Mouse (Mus musculus): ENCODE measurements around the gene Agrp. TPM values are rescaled to one million over a fixed set of nuclear protein-coding genes. Genes with fewer than 3 reads are reported as not detected.
A peak's percentile ranks its signal among the peaks of the same experiment; 100 is the strongest.
"Not testable (repeated sequence)": the region's sequence is repeated elsewhere in the genome, so short reads cannot be mapped to it uniquely, and the experiment has no call there.

Gene Agrp
- total RNA-seq, 2 experiments from 2014 or later = not detected

DNA sequence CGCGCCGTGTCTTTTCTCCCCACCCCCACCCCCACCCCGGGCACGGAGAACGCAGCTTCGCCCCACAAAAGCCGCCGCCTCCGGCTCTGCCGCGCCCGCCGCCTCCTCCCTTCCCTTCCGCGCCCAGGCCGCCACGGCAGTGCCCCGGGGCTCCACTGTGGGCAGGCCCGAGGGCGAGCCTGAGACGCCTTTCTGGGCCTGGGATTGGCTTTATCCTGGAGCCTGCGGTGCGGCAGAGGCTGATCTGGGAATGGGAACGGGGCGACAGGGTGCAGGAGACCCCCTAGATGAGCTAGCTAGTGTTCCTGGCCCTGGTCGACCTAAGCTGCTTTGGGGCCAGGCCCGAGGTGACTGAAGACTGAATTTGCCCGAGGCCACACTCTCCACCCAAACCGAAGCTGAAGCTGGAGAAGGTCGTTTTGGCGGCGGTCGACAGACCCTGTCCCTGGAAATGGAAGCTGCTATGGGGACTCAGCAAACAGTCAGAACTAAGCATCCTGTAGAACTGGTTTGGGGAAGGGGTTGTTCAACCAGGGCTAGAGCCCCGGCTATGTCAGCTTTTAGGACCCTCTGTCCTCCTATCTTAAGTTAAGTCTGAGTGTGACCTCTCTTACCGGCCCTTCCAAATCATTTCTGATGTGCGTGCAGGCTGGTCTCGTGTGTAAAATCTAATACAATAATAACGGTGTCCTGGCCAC is 31.6 kb downstream of the Agrp start:
- ATAC-seq (replicated peaks; ENCODE audit: low FRiP score, poor library complexity, severe bottlenecking) = peak; percentile 64

DNA sequence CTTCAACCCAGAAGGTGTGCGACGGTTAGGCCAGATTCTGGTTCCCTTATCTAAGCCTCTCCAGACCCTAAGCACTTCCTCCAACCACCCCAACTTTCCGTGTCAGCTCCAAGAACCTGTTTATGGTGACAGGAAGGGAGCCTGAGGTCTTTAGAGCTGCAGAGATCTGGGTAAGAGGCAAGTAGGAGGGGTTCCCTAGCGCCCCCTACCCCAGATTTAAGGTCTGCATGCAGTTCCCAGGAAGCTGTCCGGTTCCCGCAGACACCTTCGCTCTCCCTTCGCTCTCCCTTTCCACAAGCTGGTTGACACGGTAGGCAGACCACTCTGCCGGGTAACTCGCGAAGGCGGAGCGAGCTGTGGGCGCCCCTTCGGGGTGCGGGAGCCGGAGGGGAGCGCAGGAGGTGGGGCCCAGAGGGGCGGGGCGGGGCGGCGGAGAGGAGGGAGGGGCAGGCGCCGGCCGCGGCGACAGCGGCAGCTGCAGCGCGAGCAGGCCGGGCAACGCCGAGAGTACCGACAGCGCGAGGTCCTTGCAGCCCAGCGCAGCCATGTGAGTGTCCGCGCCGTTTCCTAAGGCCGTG is 32.3 kb downstream of the Agrp start, which contains the start of gene Ripor1:
Gene Ripor1 (plus strand): TSS at position 452 of the 578 bp plus-strand sequence.
- ATAC-seq (replicated peaks; ENCODE audit: low FRiP score, poor library complexity, severe bottlenecking) = peak; percentile 70

DNA sequence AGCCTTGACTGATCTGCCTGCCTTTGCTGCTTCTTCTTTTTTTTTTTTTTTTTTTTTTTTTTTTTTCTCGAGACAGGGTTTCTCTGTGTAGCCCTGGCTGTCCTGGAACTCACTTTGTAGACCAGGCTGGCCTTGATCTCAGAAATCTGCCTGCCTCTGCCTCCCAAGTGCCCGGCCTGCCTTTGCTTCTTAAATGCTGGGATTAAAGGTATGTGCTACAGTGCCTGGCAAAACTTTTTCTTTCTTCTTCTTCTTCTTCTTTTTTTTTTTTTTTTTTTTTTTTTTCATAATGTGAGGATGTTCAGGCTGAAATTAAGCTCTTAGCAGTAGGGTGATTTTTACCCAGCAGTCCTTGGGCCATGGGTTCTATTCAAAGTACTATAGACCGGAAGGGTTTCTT is 34.7 kb downstream of the Agrp start:
- not testable (repeated sequence) for ATAC-seq (replicated peaks; ENCODE audit: low FRiP score, poor library complexity, severe bottlenecking)

DNA sequence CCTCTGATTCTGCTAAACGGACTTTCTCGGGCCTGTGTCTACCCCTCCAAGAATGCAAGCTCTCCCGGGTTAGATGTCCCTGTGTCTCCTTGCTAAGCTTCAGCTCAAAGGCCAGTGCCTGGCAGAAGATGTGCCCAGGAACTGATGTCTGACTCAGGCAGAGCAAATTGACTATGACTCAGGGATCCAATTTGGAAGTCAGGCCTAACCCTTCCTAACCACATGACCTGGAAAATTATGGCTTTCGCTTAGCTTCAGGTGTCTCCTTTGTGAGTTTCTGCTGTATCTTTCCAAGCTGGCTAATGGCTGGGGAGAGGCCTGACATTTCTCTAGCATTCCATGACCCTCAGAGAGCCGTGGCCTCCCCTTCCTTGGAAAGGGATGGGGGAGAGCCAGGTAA is 35.9 kb downstream of the Agrp start:
- no peak for ATAC-seq (replicated peaks; ENCODE audit: low FRiP score, poor library complexity, severe bottlenecking)

DNA sequence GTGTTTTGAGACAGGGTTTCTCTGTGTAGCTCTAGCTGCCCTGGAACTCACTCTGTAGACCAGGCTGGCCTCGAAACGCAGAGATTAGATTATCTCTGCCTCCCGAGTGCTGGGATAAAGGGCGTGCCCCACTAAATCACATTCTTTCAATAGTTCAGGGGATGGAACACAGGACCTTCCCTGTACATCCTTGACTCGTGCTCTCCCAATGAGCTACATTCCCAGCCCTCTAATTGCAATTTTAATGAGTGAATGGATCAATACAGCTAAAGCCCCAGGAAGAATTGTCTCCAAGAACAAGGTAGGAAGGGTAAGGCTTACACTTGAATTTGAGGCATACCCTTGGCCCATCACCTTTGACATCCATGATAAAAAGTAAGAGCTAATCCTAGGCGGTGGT is 38.4 kb downstream of the Agrp start:
- ATAC-seq (replicated peaks; ENCODE audit: low FRiP score, poor library complexity, severe bottlenecking) = no peak

DNA sequence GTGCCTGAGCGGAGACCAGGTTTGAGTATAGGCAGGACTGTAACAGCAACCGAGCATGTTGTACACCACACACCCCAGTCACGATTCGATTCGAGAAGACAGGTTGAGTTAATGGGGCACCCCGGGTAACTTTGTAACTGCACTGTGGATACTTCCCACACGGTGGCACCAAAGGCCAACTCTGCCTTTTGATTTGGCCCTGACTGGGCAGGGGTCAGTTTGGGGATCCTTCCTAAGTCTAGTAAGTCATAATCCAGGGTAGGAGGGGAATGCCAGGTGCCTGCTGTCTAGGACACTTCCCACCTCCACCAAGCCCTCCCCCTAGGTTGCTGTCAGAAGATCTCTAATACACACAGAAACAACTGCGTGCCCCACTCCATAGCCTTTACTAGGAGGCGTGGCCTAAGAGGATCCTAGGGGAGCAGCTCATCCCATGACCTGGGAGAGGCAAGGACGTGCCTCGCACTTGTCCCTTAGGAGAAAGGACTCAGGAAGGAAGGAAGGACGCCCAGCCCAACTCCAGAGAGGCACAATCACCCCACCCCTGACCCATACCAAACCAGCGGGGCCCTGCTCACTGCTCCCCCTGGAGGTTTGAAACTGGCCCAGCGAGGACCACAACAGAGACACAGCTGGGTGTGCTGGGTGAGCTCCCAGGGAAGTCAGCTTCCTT is 40.7 kb downstream of the Agrp start:
- ATAC-seq (replicated peaks; ENCODE audit: low FRiP score, poor library complexity, severe bottlenecking) = peak; percentile 89

DNA sequence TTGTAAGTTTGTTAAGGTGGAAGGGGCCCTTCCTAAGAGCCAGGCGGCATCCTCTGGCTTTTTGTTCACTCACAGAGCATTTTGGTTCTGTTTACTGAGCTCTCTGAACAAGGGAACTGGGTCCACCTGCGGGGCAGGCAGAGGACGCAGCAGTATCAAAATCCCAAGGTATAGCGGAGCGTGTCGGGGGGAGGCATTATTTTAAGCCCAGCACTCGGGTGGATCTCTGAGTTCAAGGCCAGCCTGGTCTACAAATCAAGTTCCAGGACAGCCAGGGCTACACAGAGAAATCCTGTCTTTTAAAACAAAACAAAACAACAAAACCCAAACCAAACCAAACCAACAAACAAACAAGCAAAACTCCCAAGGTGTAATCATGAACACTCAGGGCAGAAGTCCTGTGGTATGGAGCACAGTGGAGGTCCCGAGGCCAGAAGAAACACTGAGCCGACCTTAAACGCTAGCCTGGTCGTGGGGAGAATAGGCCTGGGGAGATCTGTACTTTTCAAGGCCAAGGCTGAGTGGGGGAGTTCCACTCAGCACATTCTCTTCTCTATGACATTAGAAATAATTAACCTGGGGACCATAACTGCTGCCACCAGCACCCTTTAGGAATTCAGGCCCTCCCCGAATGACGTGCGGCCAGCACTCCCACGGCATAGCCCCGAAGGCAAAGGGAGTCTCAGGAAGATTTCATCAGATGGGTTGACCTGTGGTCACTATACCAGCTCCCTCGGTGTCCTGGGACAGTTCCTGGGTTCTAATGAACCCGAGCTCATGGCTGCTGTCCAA is 42.5 kb downstream of the Agrp start:
- no peak for ATAC-seq (replicated peaks; ENCODE audit: low FRiP score, poor library complexity, severe bottlenecking)

DNA sequence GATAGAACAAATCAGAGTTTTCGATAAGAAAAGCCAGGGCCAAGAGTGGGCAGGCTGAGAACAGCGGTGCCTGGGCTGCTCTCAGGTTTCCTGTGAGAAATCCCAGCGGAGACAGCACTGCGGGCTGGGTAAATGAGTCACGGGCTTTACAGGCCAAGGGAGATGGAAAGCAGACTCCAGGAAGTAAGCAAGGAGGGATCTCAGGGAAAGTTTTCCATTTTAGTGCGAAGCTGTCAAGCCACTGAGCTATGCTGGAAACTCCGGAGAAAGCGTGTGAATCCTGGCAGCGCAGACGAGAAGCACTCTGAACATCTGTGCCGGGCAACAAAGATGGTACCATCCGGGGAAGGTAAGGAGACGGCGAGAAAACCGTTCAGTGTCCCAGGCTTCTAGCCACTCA is 43.3 kb downstream of the Agrp start:
- no peak for ATAC-seq (replicated peaks; ENCODE audit: low FRiP score, poor library complexity, severe bottlenecking)

DNA sequence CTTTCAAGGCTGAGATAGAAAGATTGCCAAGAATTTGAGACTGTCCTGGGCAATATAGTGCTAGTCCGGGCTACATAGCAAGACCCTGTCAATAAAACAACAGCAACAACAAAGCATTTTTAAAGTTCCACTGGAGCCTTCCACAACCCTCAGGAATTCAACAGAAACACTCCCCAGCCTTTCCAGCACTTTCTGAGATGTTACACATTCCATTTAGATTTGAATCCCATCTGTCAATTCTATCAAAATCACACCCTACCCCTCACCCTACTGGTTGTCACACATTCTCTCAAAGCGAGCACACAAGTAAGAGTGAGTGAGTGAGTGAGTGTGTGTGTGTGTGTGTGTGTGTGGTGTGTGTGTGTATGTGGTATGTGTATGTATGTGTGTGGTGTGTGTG is 44.8 kb downstream of the Agrp start:
- ATAC-seq (replicated peaks; ENCODE audit: low FRiP score, poor library complexity, severe bottlenecking) = no peak

DNA sequence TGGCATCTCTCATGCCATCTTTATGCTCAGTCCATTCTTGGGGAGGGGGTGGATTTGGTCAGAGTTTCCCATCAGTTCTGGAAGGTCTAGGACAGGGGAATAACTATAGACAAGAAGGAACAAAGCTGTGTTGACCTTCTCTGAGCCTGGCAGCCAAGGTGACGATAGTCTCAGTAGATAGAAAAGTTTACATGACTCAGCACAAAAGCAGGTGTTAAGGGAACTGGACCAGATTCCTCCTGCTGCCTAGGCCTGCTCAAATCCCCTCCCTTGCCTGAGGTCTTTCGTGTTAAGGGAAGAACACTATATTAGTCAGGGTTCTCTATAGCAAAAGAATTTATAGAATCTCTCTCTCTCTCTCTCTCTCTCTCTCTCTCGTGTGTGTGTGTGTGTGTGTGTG is 57.5 kb downstream of the Agrp start:
- ATAC-seq (replicated peaks; ENCODE audit: low FRiP score, poor library complexity, severe bottlenecking) = 0 out of 2 replicates have a peak, but pooled peaks have one; percentile 52

DNA sequence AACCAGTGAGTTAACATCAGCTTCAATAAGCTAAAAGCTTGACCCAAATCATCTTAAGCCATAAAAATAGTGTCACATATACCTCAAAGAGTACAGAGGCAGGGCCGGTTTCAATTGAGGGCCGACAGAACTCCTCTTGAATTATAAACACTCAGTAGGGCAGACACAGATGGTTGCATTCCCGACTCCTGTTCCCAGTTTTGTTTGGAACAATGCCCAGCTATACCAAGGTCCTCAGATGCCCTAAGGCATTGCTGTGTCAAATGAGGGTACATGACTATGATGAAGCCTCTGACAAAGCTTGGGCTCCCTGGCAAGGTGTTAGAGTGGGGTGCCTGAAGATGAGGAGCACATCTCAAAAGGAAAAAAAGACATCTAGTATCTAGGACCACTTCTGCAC is 61.7 kb downstream of the Agrp start:
- ATAC-seq (replicated peaks; ENCODE audit: low FRiP score, poor library complexity, severe bottlenecking) = no peak

DNA sequence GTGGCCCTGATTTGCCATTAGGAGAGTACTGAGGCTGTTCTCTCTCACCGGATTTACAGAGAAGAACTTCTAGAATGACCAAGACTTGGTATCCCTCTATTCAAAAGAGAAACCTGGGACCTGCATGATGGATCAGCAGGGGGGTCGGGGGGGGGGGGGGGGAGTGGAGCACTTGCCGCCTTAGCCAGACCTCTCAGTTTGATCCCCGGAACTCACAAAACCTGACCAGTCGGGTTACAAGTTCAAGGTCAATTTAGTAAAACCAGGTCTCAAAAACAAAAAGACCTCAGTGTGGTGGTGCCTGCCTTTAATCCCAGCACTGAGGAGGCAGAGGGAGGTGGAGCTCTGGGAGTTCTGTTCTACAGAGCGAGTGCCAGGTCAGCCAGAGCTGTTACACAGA is 62.5 kb downstream of the Agrp start:
- no peak for ATAC-seq (replicated peaks; ENCODE audit: low FRiP score, poor library complexity, severe bottlenecking)

DNA sequence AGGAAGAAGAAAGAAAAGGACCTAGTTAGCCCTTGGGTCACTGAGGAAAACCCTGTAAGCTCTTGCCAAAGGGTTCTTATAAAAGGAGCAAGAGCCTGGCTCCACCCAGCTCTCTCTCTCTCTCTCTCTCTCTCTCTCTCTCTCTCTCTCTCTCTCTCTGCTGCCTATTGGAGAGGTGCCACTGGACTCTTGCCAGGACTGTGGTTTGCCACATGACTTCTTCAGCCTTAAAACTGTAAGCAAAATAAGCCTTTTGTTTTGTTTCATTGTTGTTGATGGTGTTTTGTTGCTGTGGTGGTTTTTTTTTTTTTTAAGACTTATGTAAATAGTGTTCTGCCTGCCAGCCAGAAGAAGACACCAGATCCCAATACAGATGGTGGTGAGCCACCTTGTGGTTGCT is 63.8 kb downstream of the Agrp start:
- no peak for ATAC-seq (replicated peaks; ENCODE audit: low FRiP score, poor library complexity, severe bottlenecking)

DNA sequence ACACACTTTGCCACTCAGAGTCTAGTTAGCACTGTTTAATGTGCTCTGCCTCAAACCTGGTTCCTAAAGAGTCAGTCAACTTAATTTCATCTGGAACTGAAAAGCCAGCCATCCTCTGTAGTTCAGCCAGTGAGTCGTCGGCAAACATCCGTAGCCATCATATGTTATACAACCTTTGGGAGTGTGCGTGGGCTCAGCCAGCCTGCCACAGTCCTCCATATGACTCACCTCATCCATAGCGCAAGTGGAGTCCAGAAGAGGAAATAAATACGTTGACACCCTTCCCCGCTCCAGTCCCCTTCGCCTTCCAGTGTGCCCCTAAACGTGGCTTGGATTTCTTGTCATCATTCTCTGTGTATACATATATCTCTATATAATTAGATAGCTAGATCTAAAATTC is 65.4 kb downstream of the Agrp start:
- no peak for ATAC-seq (replicated peaks; ENCODE audit: low FRiP score, poor library complexity, severe bottlenecking)

DNA sequence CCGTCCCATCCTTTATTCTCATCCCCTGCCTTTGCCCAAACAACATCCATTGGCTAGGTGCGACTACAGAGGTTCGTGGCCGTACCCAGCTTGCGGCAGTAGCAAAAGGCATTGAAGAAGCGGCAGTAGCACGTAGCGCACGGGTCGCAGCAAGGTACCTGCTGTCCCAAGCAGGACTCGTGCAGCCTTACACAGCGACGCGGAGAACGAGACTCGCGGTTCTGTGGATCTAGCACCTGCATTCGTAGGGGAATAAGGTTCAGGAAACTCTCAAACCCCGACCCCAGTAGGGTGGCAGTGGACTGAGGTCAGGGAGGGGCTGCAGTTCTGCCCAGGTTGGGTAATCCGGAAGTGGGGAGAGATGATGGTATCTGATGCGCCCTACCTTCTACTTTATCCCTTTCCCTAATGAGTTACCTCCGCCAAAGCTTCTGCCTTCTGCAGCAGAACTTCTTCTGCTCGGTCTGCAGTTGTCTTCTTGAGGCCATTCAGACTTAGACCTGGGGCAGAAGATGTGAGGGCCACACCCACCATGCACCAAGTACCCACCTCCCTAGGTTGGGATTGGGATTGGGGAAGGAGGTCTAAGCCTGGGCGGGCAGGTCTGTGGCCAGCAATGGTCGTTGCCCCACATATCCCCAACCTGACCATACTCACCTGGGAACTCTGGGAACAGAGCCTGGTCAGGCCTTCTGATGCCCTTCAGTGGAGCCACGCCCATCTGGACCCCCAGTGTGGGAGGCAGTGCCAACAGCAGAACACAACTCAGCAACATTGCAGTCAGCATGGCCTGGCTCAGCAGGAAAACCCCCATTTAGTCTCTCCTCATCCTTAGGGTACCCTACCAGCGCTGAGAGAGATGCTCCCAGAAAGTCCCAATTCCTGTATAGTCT is 70.2 kb downstream of the Agrp start:
- peak; percentile 20 for ATAC-seq (replicated peaks; ENCODE audit: low FRiP score, poor library complexity, severe bottlenecking)

DNA sequence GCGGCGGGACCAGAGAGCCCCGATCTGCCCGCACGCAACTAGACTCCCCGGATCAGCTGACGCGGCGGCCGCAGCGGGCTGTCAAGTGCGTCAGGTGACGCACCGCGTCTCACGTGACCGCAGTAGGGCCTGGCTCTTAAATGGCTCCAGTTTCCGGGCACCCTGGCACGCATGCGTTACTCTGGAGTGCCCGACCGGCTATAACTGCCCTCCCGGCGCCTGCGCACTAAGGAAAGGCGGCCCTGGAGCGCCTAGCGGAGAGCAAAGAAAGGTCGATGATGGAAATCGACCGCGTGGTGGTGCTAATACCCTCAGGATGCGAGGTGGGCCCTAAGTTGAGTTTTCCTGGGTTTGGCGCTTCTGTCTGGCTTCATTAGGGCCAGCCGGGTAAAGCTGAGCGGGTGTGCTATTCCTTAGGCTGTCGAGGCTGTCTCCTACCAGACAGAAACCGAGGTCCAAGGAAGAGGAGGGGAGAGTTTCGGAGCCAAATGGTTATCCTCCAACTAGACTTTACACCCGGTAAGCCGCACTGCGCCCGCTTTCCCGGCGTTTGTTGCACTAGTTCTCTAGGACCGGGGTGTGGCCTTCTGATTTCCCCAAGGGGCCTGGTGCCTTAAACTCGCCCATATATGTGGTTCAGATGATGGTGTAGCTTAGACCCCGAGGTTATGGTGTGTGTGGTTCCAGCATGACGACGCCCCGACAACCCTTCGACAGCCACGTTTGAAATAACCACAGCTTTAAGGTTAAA is 71.1 kb downstream of the Agrp start, which contains the start of gene Atp6v0d1:
Gene Atp6v0d1 (minus strand): TSS at position 96 of the 751 bp plus-strand sequence.
- ATAC-seq (replicated peaks; ENCODE audit: low FRiP score, poor library complexity, severe bottlenecking) = peak; percentile 90

DNA sequence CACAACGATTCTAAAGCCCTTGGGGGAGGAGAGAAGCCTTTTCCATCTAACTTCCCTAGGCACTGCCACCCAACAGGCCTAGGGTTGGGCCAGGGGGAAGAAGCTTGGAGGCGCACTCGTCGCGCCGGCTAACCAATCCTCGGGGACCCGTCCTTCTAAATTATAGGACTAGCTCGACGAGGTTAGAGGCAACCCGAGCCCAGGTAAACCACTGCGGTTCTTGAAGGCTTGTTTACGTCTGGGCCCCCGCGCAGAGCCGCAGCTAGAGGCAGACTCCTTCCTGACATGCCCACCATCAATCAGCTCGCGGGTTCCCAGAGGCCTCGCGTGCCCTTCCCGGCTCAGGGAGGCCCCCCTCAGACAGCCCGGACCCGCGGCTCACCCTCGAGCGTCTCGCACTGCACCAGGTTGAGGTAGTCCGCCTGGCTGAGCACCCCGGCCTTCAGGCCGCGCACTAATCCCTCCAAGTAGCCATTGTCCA is 71.8 kb downstream of the Agrp start:
- ATAC-seq (replicated peaks; ENCODE audit: low FRiP score, poor library complexity, severe bottlenecking) = peak; percentile 41

DNA sequence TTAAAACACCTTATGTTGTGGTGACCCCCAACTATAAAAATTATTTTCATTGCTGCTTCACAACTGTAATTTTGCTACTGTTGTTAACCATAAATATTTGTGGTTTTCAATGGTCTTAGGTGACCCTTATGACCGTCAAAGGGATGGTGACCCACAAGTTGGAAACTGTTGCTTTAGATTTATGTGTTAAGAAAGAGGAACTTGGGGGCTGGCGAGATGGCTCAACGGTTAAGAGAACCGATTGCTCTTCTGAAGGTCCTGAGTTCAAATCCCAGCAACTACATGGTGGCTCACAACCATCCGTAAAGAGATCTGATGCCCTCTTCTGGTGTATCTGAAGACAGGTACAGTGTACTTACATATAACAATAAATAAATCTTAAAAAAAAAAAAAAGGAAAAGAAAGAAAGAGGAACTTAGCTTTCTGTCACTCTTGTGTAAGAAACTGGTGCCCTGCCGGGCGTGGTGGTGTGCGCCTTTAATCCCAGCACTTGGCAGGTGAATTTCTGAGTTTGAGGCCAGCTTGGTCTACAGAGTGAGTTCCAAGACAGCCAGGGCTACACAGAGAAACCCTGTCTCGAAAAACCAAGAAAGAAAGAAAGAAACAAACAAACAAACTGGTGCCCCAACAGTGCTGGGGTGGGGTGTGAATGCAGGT is 72.5 kb downstream of the Agrp start:
- ATAC-seq (replicated peaks; ENCODE audit: low FRiP score, poor library complexity, severe bottlenecking) = not testable (repeated sequence)
